Comparison of ENCODE assay signal across 24 mouse cellular contexts in genomic region chr14:95872020-95872419, GRCm38 (mm10). TPM values are rescaled to one million over a fixed set of nuclear protein-coding genes. Genes with fewer than 3 reads are reported as not detected.
"Had no signal": no experiment of that assay in that cellular context is flagged by ENCODE, and none has a peak within 500 bp of the region (broad histone marks: within the 10 kb centered on the region; RNA-seq: fewer than 3 reads in every experiment).

No protein-coding gene starts in this region.

- H3K27ac ChIP-seq: neural tube, embryonic 13.5 days; neural tube, embryonic 15.5 days; stomach, embryonic 15.5 days; stomach, postnatal 0 days had no signal

- H3K9me3 ChIP-seq: neural tube, embryonic 13.5 days; neural tube, embryonic 15.5 days; stomach, embryonic 15.5 days had no signal

- H3K4me3 ChIP-seq: neural tube, embryonic 13.5 days; neural tube, embryonic 15.5 days; stomach, embryonic 15.5 days had no signal

- H3K4me2 ChIP-seq: neural tube, embryonic 13.5 days; neural tube, embryonic 15.5 days; stomach, embryonic 15.5 days had no signal

- H3K27me3 ChIP-seq: neural tube, embryonic 13.5 days; neural tube, embryonic 15.5 days; stomach, embryonic 15.5 days had no signal

- H3K9ac ChIP-seq: neural tube, embryonic 13.5 days; neural tube, embryonic 15.5 days; stomach, embryonic 15.5 days had no signal

- H3K4me1 ChIP-seq: neural tube, embryonic 13.5 days; stomach, embryonic 15.5 days had no signal

- H3K36me3 ChIP-seq: neural tube, embryonic 13.5 days; neural tube, embryonic 15.5 days; stomach, embryonic 15.5 days had no signal

- DNase-seq: retina, postnatal 1 day; right cerebral cortex, adult 18-20 months; right cerebral cortex, postnatal 14 days; right cerebral cortex, postnatal 25 days; right cerebral cortex, postnatal 4 days; spleen, adult 18-20 months; thymus, adult 18-20 months; thymus, adult 2 months; thymus, postnatal 14 days; thymus, postnatal 25 days; thymus, postnatal 36 days; thymus, postnatal 4 days had no signal

RNA-seq across cellular contexts. Expression of gene 4921530L21Rik, which starts 9.0 kb away (rescaled TPM):
- total RNA-seq: neutrophil, adult 5-6 weeks had no signal
- polyA plus RNA-seq: neural tube, embryonic 13.5 days; neural tube, embryonic 14.5 days; neural tube, embryonic 15.5 days; small intestine, adult 2 months; spleen, adult 2 months; stomach, embryonic 14.5 days; stomach, embryonic 15.5 days; stomach, embryonic 16.5 days; stomach, postnatal 0 days; thymus, adult 2 months; thymus, postnatal 0 days; urinary bladder, adult 2 months had no signal
